Mouse (Mus musculus) liver, embryonic 14.5 days (tissue): Measurements from ENCODE around the gene Tmem176a. TPM values are rescaled to one million over a fixed set of nuclear protein-coding genes. Genes with fewer than 3 reads are reported as not detected.

Experiments used
- ATAC-seq: fragments of 200-750 bp; cut with Nextera tagmentation; 2 replicates; pipeline ENCODE4 v1.8.0; 2017; ENCODE audit warnings: moderate number of reproducible peaks, mild to moderate bottlenecking, moderate library complexity; ENCODE audit not compliant: insufficient read depth
- DNase-seq, 3 experiments: peaks; one replicate each; pipeline ENCODE4 v3.0.0-alpha.2; 2012 to 2013; ENCODE audit warnings: low read depth in 3 of 3, low spot score in 3 of 3
- H3K27ac ChIP-seq: fragments of 300-500 bp; sonication (generic); 2 replicates; pipeline ENCODE4 v1.5.1; 2014; ENCODE audit warnings: moderate library complexity, mild to moderate bottlenecking, control low read depth, inconsistent platforms
- H3K27me3 ChIP-seq: fragments of 300-500 bp; sonication (generic); 2 replicates; pipeline ENCODE4 v1.6.1; 2014; ENCODE audit warnings: mild to moderate bottlenecking, low read length, moderate library complexity; ENCODE audit not compliant: control insufficient read depth, insufficient read depth
- H3K36me3 ChIP-seq: fragments of 300-500 bp; sonication (generic); replicated peaks from 2 replicates; pipeline ENCODE4 v1.6.1; 2014; ENCODE audit warnings: low read depth; ENCODE audit not compliant: control insufficient read depth, insufficient read depth
- H3K4me1 ChIP-seq, 2 experiments: fragments of 200-500 bp in 1 of 2; fragments of 300-500 bp in 1 of 2; sonication (generic) in 1 of 2; replicated peaks; 2 replicates each; pipeline ENCODE4 v1.6.1; 2012 to 2014; ENCODE audit warnings: antibody characterized with exemption in 1 of 2, inconsistent platforms in 1 of 2, low read length in 1 of 2; ENCODE audit not compliant: control insufficient read depth in 2 of 2, insufficient read depth in 2 of 2
- H3K4me2 ChIP-seq: fragments of 300-500 bp; sonication (generic); 2 replicates; pipeline ENCODE4 v1.6.1; 2014; ENCODE audit warnings: low read depth, mild to moderate bottlenecking, control low read depth, moderate library complexity
- H3K4me3 ChIP-seq, 2 experiments: fragments of 200-500 bp in 1 of 2; fragments of 300-500 bp in 1 of 2; sonication (generic) in 1 of 2; 2 replicates each; pipeline ENCODE4 v1.5.1; 2012 to 2014; ENCODE audit warnings: low read depth in 2 of 2, low read length in 2 of 2, mild to moderate bottlenecking in 2 of 2, control low read depth in 1 of 2, inconsistent platforms in 1 of 2, moderate library complexity in 1 of 2; ENCODE audit not compliant: insufficient read depth in 1 of 2
- H3K9ac ChIP-seq: fragments of 300-500 bp; sonication (generic); replicated peaks from 2 replicates; pipeline ENCODE4 v1.6.1; 2014; ENCODE audit warnings: mild to moderate bottlenecking, control low read depth, moderate library complexity
- H3K9me3 ChIP-seq: fragments of 300-500 bp; sonication (generic); 2 replicates; pipeline ENCODE4 v1.6.1; 2016; ENCODE audit warnings: low read length, mixed read lengths; ENCODE audit not compliant: control insufficient read depth
- CTCF ChIP-seq: IDR thresholded peaks from 2 replicates; pipeline ENCODE4 v1.5.1; 2016; ENCODE audit warnings: antibody characterized with exemption, low read depth, control low read depth
- EP300 ChIP-seq: IDR thresholded peaks from 2 replicates; pipeline ENCODE4 v1.6.1; 2016; ENCODE audit warnings: antibody characterized with exemption, low read depth
- WGBS: fragments of 180-500 bp; shearing (Covaris S2); extraction: QIAGEN DNeasy Blood & Tissue Kit; methylation state at CpG from one replicate; pipeline ENCODE4 v1.1.7; 2014; ENCODE audit not compliant: insufficient replicate concordance; 5-methylcytosine and 5-hydroxymethylcytosine counted together
- polyA plus RNA-seq, 2 experiments: library from polyadenylated mRNA; depleted of rRNA in 1 of 2; stranded (reverse) in 1 of 2; unstranded in 1 of 2; fragments of >200 nt; fragmentation: Nextera tagmentation in 1 of 2; extraction: Ambion mirVana in 1 of 2; gene quantifications; 2 replicates each; pipeline versions ENCODE4 v1.2.1 to v1.2.3; 2012 to 2014

The Tmem176a gene
- polyA plus RNA-seq, 2 experiments, result 34.5 to 126 TPM

GRCm38 (mm10) chr6:48828976-48829375, 11.7 kb upstream of the Tmem176a start:
- H3K9ac ChIP-seq, result no peak overlapping the region
- H3K4me2 ChIP-seq, result no peak overlapping the region
- H3K27me3 ChIP-seq, result no peaks in the 10 kb centered on the region
- TF ChIP-seq EP300, result no peak
- TF ChIP-seq CTCF, result no peak
- no peak overlapping the region for H3K4me3 ChIP-seq
- WGBS, result 70% methylated on average over 1 of the region's 1 CpGs
- DNase-seq (no peak), ATAC-seq (no peak)
- H3K4me1 ChIP-seq, result peaks cover 0 to 18% of the 10 kb centered on the region in 2 experiments; a peak in 2 of 4 replicates
- no peaks in the 10 kb centered on the region for H3K36me3 ChIP-seq
- no peak overlapping the region for H3K27ac ChIP-seq
- no peaks in the 10 kb centered on the region for H3K9me3 ChIP-seq

- no peaks in the 10 kb centered on the region for H3K27me3 ChIP-seq
- no peaks in the 10 kb centered on the region for H3K36me3 ChIP-seq
- peaks cover 0 to 15% of the 10 kb centered on the region in 2 experiments; a peak in 2 of 4 replicates for H3K4me1 ChIP-seq
- TF ChIP-seq CTCF, result no peak
- TF ChIP-seq EP300, result no peak
- no peak overlapping the region for H3K4me2 ChIP-seq
- H3K27ac ChIP-seq, result no peak overlapping the region
- H3K9ac ChIP-seq, result no peak overlapping the region
- no peak overlapping the region for H3K4me3 ChIP-seq
- no peak for DNase-seq
- no peaks in the 10 kb centered on the region for H3K9me3 ChIP-seq
- ATAC-seq, result no peak; the same call in 1 of the 2 replicates
Observed at GRCm38 (mm10) chr6:48829651-48830050, 11.1 kb upstream of the Tmem176a start.

GRCm38 (mm10) chr6:48830241-48830640, 10.5 kb upstream of the Tmem176a start:
- Histone ChIP-seq H3K4me3 (no peak overlapping the region), H3K9ac (no peak overlapping the region), H3K27ac (no peak overlapping the region), H3K4me2 (no peak overlapping the region), H3K27me3 (no peaks in the 10 kb centered on the region), H3K4me1 (peaks cover 0 to 14% of the 10 kb centered on the region in 2 experiments; a peak in 2 of 4 replicates), H3K9me3 (no peaks in the 10 kb centered on the region), H3K36me3 (no peaks in the 10 kb centered on the region)
- 14% methylated on average over 1 of the region's 1 CpGs for WGBS
- DNase-seq, result no peak
- no peak for ATAC-seq
- TF ChIP-seq CTCF, result no peak
- no peak for TF ChIP-seq EP300

GRCm38 (mm10) chr6:48831141-48831540, 9.6 kb upstream of the Tmem176a start:
- no peak overlapping the region for H3K4me3 ChIP-seq
- H3K9me3 ChIP-seq, result no peaks in the 10 kb centered on the region
- no peak for DNase-seq
- TF ChIP-seq EP300 (no peak), CTCF (no peak)
- 63% methylated on average over 5 of the region's 5 CpGs for WGBS
- no peak for ATAC-seq
- no peak overlapping the region for H3K27ac ChIP-seq
- H3K27me3 ChIP-seq, result no peaks in the 10 kb centered on the region
- no peak overlapping the region for H3K4me2 ChIP-seq
- no peaks in the 10 kb centered on the region for H3K36me3 ChIP-seq
- H3K4me1 ChIP-seq, result peaks cover 0 to 12% of the 10 kb centered on the region in 2 experiments; a peak in 2 of 4 replicates
- H3K9ac ChIP-seq, result no peak overlapping the region

GRCm38 (mm10) chr6:48832426-48832825, 8.3 kb upstream of the Tmem176a start:
- no peak overlapping the region for H3K9ac ChIP-seq
- no peaks in the 10 kb centered on the region for H3K27me3 ChIP-seq
- H3K4me2 ChIP-seq, result no peak overlapping the region
- ATAC-seq (no peak), DNase-seq (no peak)
- no peaks in the 10 kb centered on the region for H3K36me3 ChIP-seq
- H3K4me3 ChIP-seq, result no peak overlapping the region
- H3K27ac ChIP-seq, result no peak overlapping the region
- peaks cover 0 to 12% of the 10 kb centered on the region in 2 experiments; a peak in 2 of 4 replicates for H3K4me1 ChIP-seq
- 60% methylated on average over 1 of the region's 1 CpGs for WGBS
- no peaks in the 10 kb centered on the region for H3K9me3 ChIP-seq
- no peak for TF ChIP-seq EP300
- TF ChIP-seq CTCF, result no peak
